Mouse (Mus musculus): ENCODE measurements around the gene Zfp385c. TPM values are rescaled to one million over a fixed set of nuclear protein-coding genes. Genes with fewer than 3 reads are reported as not detected.

The Zfp385c gene
- total and polyA plus RNA-seq, 3 experiments: 0.12 to 0.15 TPM; not detected in 1

- Histone ChIP-seq H3K9me3 (replicated peaks; ENCODE audit: insufficient read depth, low read length) (no peaks in the 10 kb centered on the region), H3K27ac (ENCODE audit: control insufficient read depth, low read depth, low read length) (no peak overlapping the region), H3K4me1 (ENCODE audit: control insufficient read depth in 1 of 2, insufficient read depth in 2 of 2, low read length in 2 of 2) (no peaks in the 10 kb centered on the region), H3K79me2 (ENCODE audit: control insufficient read depth, insufficient read depth, low read length, poor library complexity) (no peaks in the 10 kb centered on the region), H3K9ac (ENCODE audit: control insufficient read depth, low read depth, low read length, poor library complexity, severe bottlenecking) (no peak overlapping the region), H3K27me3 (ENCODE audit: control insufficient read depth in 1 of 2, insufficient read depth in 2 of 2, low read length in 2 of 2) (peaks cover 4 to 12% of the 10 kb centered on the region in 2 experiments), H3K36me3 (ENCODE audit: control insufficient read depth in 1 of 2, insufficient read depth in 2 of 2, low read length in 2 of 2) (no peaks in the 10 kb centered on the region), H3K4me3 (ENCODE audit: control insufficient read depth in 1 of 2, insufficient read depth in 1 of 2, low read depth in 2 of 2, low read length in 2 of 2) (no peak overlapping the region)
- peak; percentile 43; the same call in 1 of the 2 replicates for TF ChIP-seq ZC3H11A (IDR thresholded peaks at IDR 0.05; ENCODE audit: low read depth, low read length)
- TF ChIP-seq MAX (IDR thresholded peaks at IDR 0.05; ENCODE audit: low read length): no peak
- TF ChIP-seq POLR2A (IDR thresholded peaks at IDR 0.05; ENCODE audit: control insufficient read depth in 1 of 2, insufficient read depth in 1 of 2, low read depth in 1 of 2, low read length in 2 of 2, poor library complexity in 1 of 2): no peak
- no peak for TF ChIP-seq CHD1 (IDR thresholded peaks at IDR 0.05; ENCODE audit: low read depth, low read length)
- TF ChIP-seq ZNF384 (IDR thresholded peaks at IDR 0.05; ENCODE audit: low read depth, low read length): no peak
- no peak for TF ChIP-seq HCFC1 (IDR thresholded peaks at IDR 0.05; ENCODE audit: low read depth, low read length)
- no peak for TF ChIP-seq JUND (IDR thresholded peaks at IDR 0.05; ENCODE audit: low read depth, low read length)
- no peak for TF ChIP-seq USF1 (IDR thresholded peaks at IDR 0.05; ENCODE audit: low read depth, low read length)
- TF ChIP-seq GATA1 (IDR thresholded peaks at IDR 0.05; ENCODE audit: low read depth, low read length): no peak
- TF ChIP-seq EP300 (IDR thresholded peaks at IDR 0.05; ENCODE audit: low read depth in 1 of 2, low read length in 2 of 2): no peak
- no peak for TF ChIP-seq SIN3A (IDR thresholded peaks at IDR 0.05; ENCODE audit: low read length)
- TF ChIP-seq RAD21 (IDR thresholded peaks at IDR 0.05; ENCODE audit: low read depth, low read length): peak; percentile 56
- TF ChIP-seq CTCF (IDR thresholded peaks at IDR 0.05 in 2 of 3, conservative IDR thresholded peaks at IDR 0.05 in 1 of 3; ENCODE audit: control insufficient read depth in 1 of 3, insufficient read depth in 1 of 3, low read depth in 2 of 3, low read length in 3 of 3, poor library complexity in 1 of 3, severe bottlenecking in 1 of 3): peak in 2 of 3 experiments; percentile 84 to 97
- TF ChIP-seq MXI1 (IDR thresholded peaks at IDR 0.05; ENCODE audit: low read depth, low read length): no peak
- no peak for TF ChIP-seq MAZ (IDR thresholded peaks at IDR 0.05; ENCODE audit: low read depth, low read length)
- no peak for TF ChIP-seq USF2 (IDR thresholded peaks at IDR 0.05; ENCODE audit: borderline replicate concordance in 1 of 2, insufficient read depth in 1 of 2, low read depth in 1 of 2, low read length in 2 of 2)
- TF ChIP-seq SMC3 (IDR thresholded peaks at IDR 0.05; ENCODE audit: low read depth, low read length): peak; percentile 85
- TF ChIP-seq MYB (IDR thresholded peaks at IDR 0.05; ENCODE audit: low read depth, low read length): no peak
- DNase-seq (ENCODE audit: low read depth, low spot score): peak; percentile 86
Measured at GRCm38 (mm10) chr11:100646265-100646664, 46.0 kb downstream of the Zfp385c start.

- no peak for DNase-seq (ENCODE audit: low read depth, low spot score)
- no peak overlapping the region for H3K27ac ChIP-seq (ENCODE audit: control insufficient read depth, low read depth, low read length)
- peaks cover 2 to 6% of the 10 kb centered on the region in 2 experiments for H3K27me3 ChIP-seq (ENCODE audit: control insufficient read depth in 1 of 2, insufficient read depth in 2 of 2, low read length in 2 of 2)
- no peaks in the 10 kb centered on the region for H3K4me1 ChIP-seq (ENCODE audit: control insufficient read depth in 1 of 2, insufficient read depth in 2 of 2, low read length in 2 of 2)
- TF ChIP-seq GATA1 (IDR thresholded peaks at IDR 0.05; ENCODE audit: low read depth, low read length) (no peak), ELF1 (IDR thresholded peaks at IDR 0.05; ENCODE audit: low read depth, low read length) (no peak), CHD1 (IDR thresholded peaks at IDR 0.05; ENCODE audit: low read depth, low read length) (no peak), MYC (IDR thresholded peaks at IDR 0.05; ENCODE audit: low read depth, low read length) (no peak), MYB (IDR thresholded peaks at IDR 0.05; ENCODE audit: low read depth, low read length) (no peak), E2F4 (IDR thresholded peaks at IDR 0.05; ENCODE audit: borderline replicate concordance, low read depth, low read length) (no peak), TBP (IDR thresholded peaks at IDR 0.05; ENCODE audit: low read depth, low read length) (no peak), RAD21 (IDR thresholded peaks at IDR 0.05; ENCODE audit: low read depth, low read length) (no peak), MEF2A (IDR thresholded peaks at IDR 0.05; ENCODE audit: extremely low read depth, insufficient replicate concordance, low read depth, low read length, poor library complexity, severe bottlenecking) (no peak), USF1 (IDR thresholded peaks at IDR 0.05; ENCODE audit: low read depth, low read length) (no peak), NELFE (IDR thresholded peaks at IDR 0.05; ENCODE audit: low read depth, low read length) (no peak), SMC3 (IDR thresholded peaks at IDR 0.05; ENCODE audit: low read depth, low read length) (no peak), ZNF384 (IDR thresholded peaks at IDR 0.05; ENCODE audit: low read depth, low read length) (no peak), MAFK (IDR thresholded peaks at IDR 0.05; ENCODE audit: borderline replicate concordance, low read depth, low read length) (no peak), POLR2A (IDR thresholded peaks at IDR 0.05; ENCODE audit: control insufficient read depth in 1 of 2, insufficient read depth in 1 of 2, low read depth in 1 of 2, low read length in 2 of 2, poor library complexity in 1 of 2) (no peak), ETS1 (IDR thresholded peaks at IDR 0.05; ENCODE audit: low read depth, low read length) (no peak), TCF12 (IDR thresholded peaks at IDR 0.05; ENCODE audit: low read depth, low read length) (no peak)
- H3K79me2 ChIP-seq (ENCODE audit: control insufficient read depth, insufficient read depth, low read length, poor library complexity): no peaks in the 10 kb centered on the region
- no peaks in the 10 kb centered on the region for H3K9me3 ChIP-seq (replicated peaks; ENCODE audit: insufficient read depth, low read length)
- H3K36me3 ChIP-seq (ENCODE audit: control insufficient read depth in 1 of 2, insufficient read depth in 2 of 2, low read length in 2 of 2): no peaks in the 10 kb centered on the region
- no peak overlapping the region for H3K4me3 ChIP-seq (ENCODE audit: control insufficient read depth in 1 of 2, insufficient read depth in 1 of 2, low read depth in 2 of 2, low read length in 2 of 2)
- no peak overlapping the region for H3K9ac ChIP-seq (ENCODE audit: control insufficient read depth, low read depth, low read length, poor library complexity, severe bottlenecking)
Measured at GRCm38 (mm10) chr11:100643612-100644575, 48.4 kb downstream of the Zfp385c start.

Data from MEL (cell line).